Mouse (Mus musculus): ENCODE measurements at regions not wholly inside any gene's neighbourhood (a gene's known extent, or its start where the extent isn't known, plus 50 kb on each side); places are given as distances from the start of the nearest gene placed in this dataset.
"Not testable (repeated sequence)": the region's sequence is repeated elsewhere in the genome, so short reads cannot be mapped to it uniquely, and the experiment has no call there.

DNA sequence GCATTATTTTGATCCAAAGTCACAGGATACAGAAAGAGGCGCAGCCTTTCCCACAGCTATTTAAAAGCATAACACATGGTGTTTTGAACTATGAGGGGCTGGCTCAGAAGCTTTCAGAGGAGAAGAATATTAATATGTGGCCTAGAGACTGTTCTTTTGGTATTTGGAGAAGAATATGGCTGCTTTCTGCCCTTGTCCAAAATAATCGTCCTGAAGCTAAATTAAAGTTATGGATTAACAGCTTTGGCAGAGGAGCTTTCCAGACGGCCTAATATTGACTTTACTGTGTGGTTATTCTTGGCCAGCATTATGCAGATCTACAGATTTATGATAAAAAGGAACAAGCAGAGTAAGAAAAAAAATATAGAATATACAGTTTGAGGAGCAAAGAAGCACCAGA, 222.4 kb upstream of the Tmprss15 start:
- in situ Hi-C loops (cut with MboI, MseI), result no loop called here

DNA sequence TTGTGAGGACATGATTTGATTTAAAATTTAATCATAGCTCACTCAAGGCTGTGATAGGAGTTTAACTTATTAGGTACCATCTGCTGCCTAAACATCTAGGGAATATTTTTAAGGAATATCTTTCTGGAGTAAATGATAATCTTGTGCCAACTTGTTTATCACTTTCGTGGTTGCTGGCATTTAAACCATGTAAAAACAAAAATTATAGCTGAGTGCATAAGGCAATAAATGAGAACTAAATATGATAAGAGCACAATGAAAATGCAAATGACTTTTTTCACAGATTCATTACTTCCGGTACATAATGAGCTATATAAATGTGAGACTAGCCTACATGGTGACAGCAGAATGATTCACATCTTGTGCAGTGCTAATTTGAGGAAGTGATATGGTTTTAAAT, 221.8 kb upstream of the Tmprss15 start:
- in situ Hi-C loops (cut with MboI, MseI), result no loop called here

DNA sequence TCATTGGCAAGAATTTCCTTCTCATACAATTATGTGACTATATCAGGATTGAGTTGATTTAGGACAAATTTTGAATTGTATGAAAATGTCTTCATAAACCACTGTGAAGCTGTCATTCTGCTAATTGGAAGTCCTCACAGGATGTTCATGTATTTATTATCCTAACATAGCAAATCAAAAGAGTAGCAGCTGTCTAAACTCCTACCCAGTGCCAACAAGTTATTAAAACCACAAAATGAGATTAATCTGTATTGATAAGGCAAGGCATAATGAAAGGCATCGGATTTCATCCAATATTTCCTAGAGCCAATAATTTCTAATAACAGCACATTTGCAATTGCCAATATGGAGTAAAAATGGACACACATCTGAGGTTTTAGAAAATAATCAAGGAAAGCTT, 217.6 kb upstream of the Tmprss15 start:
- in situ Hi-C loops (cut with MboI, MseI), result no loop called here

DNA sequence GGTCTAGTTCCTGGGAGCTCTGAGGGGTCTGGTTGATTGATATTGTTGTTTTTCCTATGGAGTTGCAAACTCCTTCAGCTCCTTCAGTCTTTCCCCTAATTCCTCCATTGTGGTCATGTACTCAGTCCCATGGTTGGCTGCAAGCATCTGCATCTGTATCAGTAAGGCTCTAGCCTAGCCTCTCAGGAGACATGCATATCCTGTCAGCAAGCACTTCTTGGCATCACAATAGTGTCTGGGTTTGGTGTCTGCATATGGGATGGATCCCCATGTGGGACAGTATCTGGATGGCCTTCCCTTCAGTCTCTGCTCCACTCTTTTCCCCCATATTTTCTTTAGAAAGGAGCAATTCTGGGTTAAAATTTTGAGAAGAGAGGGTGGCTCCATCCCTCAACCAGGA, 205.7 kb upstream of the Tmprss15 start:
- in situ Hi-C loops (cut with MboI, MseI), result not testable (repeated sequence)

GRCm38 (mm10) chr16:79279006-79279405, 188.1 kb upstream of the Tmprss15 start:
- in situ Hi-C loops (cut with MboI, MseI), result no loop called here

DNA sequence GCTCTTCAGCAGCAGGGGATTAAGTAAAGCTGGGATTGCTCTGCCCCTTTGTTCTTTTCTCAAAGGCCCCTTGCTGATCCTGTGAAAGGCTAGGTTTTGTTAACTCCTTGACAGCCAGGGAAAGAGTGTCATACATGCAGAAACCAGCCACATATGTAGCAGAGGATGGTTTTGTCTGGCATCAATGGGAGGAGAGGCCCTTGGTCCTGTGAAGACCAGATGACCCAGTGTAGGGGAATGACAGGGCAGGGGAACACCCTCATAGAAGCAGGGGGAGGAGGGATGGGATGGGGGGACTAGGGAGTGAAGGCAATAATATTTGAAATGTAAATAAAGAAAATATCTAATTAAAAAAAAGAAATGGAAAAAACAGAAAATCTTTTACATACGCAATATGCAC, 165.6 kb upstream of the Tmprss15 start:
- in situ Hi-C loops (cut with MboI, MseI), result no loop called here

DNA sequence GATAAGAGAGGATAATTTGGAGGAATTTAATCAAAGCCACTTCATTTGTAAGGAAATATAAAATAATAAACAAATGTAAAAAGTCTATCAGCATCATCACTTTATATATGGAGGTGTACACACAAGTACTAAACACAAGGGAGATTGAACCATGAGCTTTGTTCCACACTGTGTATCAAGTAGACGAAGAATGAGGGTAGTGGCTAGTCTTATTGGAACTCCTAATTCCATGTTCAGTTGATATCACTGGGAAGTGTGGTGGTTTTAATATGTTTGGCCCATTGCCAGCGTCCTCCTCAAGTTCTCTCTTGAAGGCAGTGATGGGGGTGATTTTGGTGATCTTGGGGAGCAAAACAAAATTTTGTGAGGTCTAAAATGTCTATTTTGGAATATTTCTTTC, 165.2 kb upstream of the Tmprss15 start:
- in situ Hi-C loops (cut with MboI, MseI), result no loop called here

DNA sequence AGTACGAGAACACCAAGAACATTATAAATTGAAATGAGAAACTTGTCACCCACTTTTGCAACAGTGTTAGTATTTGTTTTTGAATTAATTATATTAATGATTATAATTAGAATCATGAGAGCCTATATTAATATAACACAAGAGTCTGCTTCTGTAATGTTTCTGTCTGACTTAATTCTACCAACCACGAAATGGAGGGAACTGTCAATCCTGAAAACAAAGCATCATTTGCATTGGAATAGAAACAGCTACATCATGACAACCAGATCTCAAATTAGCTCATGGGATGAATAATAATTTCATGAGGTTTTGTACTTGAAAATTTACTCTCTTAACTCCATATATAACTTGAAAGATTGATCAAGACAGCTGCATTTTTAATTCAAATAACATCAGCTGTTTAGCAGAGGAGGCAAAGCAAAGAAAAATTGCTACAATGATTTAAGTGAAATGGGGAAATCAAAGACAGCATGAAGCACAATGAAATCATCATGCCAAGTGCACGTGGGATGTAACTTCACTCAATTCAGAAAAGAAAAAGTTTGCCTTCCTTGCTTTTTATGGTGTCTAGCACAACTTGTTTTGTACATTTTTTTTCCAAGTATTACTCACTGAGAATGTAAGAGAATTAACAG, 150.1 kb upstream of the Tmprss15 start:
- in situ Hi-C loops (cut with MboI, MseI), result no loop called here

GRCm38 (mm10) chr16:79240191-79240590, 149.3 kb upstream of the Tmprss15 start:
- in situ Hi-C loops (cut with MboI, MseI), result no loop called here

DNA sequence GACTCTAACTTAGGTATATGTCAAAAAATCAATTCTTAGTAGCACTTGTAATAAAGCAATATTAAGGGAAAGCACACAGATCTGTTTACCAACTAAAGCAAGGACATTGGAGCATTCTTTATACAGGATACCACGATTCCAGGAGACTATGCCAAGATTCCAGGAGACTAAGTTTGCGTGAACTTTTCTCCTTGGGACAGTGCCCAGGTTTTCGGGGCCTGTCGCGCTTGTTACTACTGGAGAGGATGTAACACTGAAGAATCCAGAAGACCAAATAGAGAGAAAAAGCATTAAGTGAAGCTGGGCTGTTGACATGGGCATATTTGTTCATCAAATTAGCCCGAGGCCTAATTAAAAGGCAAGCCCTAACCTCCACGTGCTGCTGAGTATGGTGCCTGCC, 100.3 kb upstream of the Tmprss15 start:
- in situ Hi-C loops (cut with MboI, MseI), result no loop called here

DNA sequence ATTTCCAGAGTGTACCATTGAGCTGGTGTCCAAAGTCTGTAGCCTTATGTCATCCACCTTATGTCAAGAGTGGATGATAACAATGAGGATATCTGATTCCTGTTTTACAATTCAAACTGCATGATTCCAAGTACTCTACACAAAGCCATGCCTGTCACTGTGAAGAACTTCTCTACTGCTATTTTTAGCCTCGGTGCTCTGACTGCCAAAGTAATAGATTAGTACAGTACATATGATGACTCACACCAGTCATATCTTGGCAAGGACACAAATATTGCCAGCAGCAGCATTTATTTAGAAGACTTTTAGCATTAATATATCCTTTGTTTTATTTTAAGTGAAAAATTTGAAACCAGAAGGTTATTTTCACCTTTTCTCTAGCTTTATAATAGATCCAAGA, 95.6 kb upstream of the Tmprss15 start:
- in situ Hi-C loops (cut with MboI, MseI), result no loop called here

- in situ Hi-C loops (cut with MboI, MseI), result no loop called here
Measured at GRCm38 (mm10) chr16:79182474-79182873, 91.6 kb upstream of the Tmprss15 start.

- in situ Hi-C loops (cut with MboI, MseI), result no loop called here
Measured at GRCm38 (mm10) chr16:79177299-79177999, 86.6 kb upstream of the Tmprss15 start.

DNA sequence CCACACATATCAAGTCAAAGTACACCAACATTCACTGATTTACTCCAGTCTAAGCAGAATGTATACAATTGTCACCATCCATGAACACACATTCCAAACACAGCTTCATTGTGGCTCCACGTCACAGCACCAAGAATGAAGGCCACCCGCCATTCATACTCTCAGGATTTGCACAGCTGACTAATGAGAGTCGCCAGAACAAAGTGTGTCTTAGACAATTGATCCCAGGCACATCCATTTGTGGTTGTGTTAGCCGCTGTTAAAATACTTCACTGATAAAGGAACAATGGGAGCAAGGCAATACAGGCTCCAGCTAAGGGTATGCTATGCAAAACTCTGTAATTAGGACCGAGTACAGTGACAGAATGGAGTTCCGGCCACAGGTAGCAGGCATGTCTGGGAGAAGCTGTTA, 85.9 kb upstream of the Tmprss15 start:
- in situ Hi-C loops (cut with MboI, MseI), result no loop called here

DNA sequence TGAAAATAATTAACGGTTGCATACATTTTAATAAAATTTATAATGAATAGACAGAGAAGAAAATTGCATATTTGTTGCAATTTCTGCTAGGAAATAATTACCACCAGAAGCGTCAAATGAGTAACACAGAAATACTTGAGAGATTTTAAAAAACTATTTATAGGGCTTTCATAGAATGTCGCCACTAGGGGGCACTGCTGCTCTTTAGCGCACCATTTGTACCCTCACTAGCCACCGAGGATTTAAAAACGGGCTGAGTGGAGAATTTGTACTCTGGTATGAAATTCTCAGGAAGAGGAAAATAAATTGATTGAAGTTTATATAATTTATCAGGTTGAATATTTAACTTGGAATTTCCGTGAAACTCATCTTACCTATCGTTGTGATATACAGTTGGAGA, 77.3 kb upstream of the Tmprss15 start:
- in situ Hi-C loops (cut with MboI, MseI), result no loop called here

GRCm38 (mm10) chr16:79142813-79143212, 51.9 kb upstream of the Tmprss15 start:
- in situ Hi-C loops (cut with MboI, MseI), result no loop called here

All from T-helper 1 cell (primary cell).